Mouse (Mus musculus) kidney, embryonic 15.5 days (tissue): ENCODE data around the gene Bach2. TPM values are rescaled to one million over a fixed set of nuclear protein-coding genes. Genes with fewer than 3 reads are reported as not detected.

Experiments used
- ATAC-seq: fragments of 200-750 bp; cut with Nextera tagmentation; replicated peaks from 2 replicates; pipeline ENCODE4 v1.8.0; 2017; ENCODE audit warnings: moderate TSS enrichment; ENCODE audit not compliant: low FRiP score
- H3K27ac ChIP-seq: fragments of 300-500 bp; sonication (generic); 2 replicates; pipeline ENCODE4 v1.5.1; 2015; ENCODE audit warnings: mild to moderate bottlenecking, inconsistent platforms
- H3K27me3 ChIP-seq: fragments of 300-500 bp; sonication (generic); 2 replicates; pipeline ENCODE4 v1.6.1; 2015; ENCODE audit warnings: inconsistent platforms
- H3K36me3 ChIP-seq: fragments of 300-500 bp; sonication (generic); 2 replicates; pipeline ENCODE4 v1.6.1; 2015; ENCODE audit warnings: inconsistent platforms
- H3K4me1 ChIP-seq: fragments of 300-500 bp; sonication (generic); 2 replicates; pipeline ENCODE4 v1.6.1; 2015; ENCODE audit warnings: inconsistent platforms
- H3K4me2 ChIP-seq: fragments of 300-500 bp; sonication (generic); 2 replicates; pipeline ENCODE4 v1.6.1; 2015; ENCODE audit warnings: moderate library complexity, mild to moderate bottlenecking, inconsistent platforms
- H3K4me3 ChIP-seq: fragments of 300-500 bp; sonication (generic); replicated peaks from 2 replicates; pipeline ENCODE4 v1.5.1; 2015; ENCODE audit warnings: mild to moderate bottlenecking, inconsistent platforms
- H3K9ac ChIP-seq: fragments of 300-500 bp; sonication (generic); 2 replicates; pipeline ENCODE4 v1.6.1; 2015; ENCODE audit warnings: mild to moderate bottlenecking, inconsistent platforms
- H3K9me3 ChIP-seq: fragments of 300-500 bp; sonication (generic); replicated peaks from 2 replicates; pipeline ENCODE4 v1.6.1; 2016; ENCODE audit warnings: inconsistent platforms
- WGBS: fragments of 180-500 bp; shearing (Covaris S2); methylation state at CpG from one replicate; pipeline ENCODE4 v1.1.7; 2015; ENCODE audit warnings: mixed read lengths; 5-methylcytosine and 5-hydroxymethylcytosine counted together
- polyA plus RNA-seq: library from polyadenylated mRNA; unstranded; fragments of >200 nt; fragmentation: Nextera tagmentation; extraction: Ambion mirVana; gene quantifications from 2 replicates; pipeline ENCODE4 v1.2.1, GENCODE M21; 2015

The Bach2 gene
- polyA plus RNA-seq, 1 experiment from 2014 or later, result 8.8 TPM

- no peak overlapping the region for H3K4me3 ChIP-seq
- no peak overlapping the region for H3K4me2 ChIP-seq
- H3K27me3 ChIP-seq, result no peaks in the 10 kb centered on the region
- no peaks in the 10 kb centered on the region for H3K36me3 ChIP-seq
- H3K9me3 ChIP-seq, result no peaks in the 10 kb centered on the region
- ATAC-seq, result no peak
- no peak overlapping the region for H3K27ac ChIP-seq
- WGBS, result 32% methylated on average over 2 of the region's 2 CpGs
- no peak overlapping the region for H3K9ac ChIP-seq
- H3K4me1 ChIP-seq, result peaks cover 44% of the 10 kb centered on the region
Observed at GRCm38 (mm10) chr4:32524282-32524681, 285.7 kb downstream of the Bach2 start.

- peaks cover 39% of the 10 kb centered on the region for H3K4me1 ChIP-seq
Observed at GRCm38 (mm10) chr4:32525000-32525399, 286.4 kb downstream of the Bach2 start.

GRCm38 (mm10) chr4:32526228-32526836 lies 287.7 kb downstream of the Bach2 start:
- Histone ChIP-seq H3K9me3 (no peaks in the 10 kb centered on the region), H3K36me3 (no peaks in the 10 kb centered on the region), H3K4me2 (no peak overlapping the region), H3K4me3 (no peak overlapping the region), H3K27ac (no peak overlapping the region), H3K27me3 (no peaks in the 10 kb centered on the region), H3K9ac (no peak overlapping the region), H3K4me1 (peaks cover 37% of the 10 kb centered on the region)
- no peak for ATAC-seq
- WGBS, result 79% methylated on average over 9 of the region's 9 CpGs

More at GRCm38 (mm10) chr4:32525000-32525399, 286.4 kb downstream of the Bach2 start:
- Histone ChIP-seq H3K27ac (no peak overlapping the region), H3K4me2 (no peak overlapping the region), H3K9me3 (no peaks in the 10 kb centered on the region), H3K4me3 (no peak overlapping the region), H3K9ac (no peak overlapping the region), H3K36me3 (no peaks in the 10 kb centered on the region), H3K27me3 (no peaks in the 10 kb centered on the region)
- 56% methylated on average over 5 of the region's 5 CpGs for WGBS
- no peak for ATAC-seq

- ATAC-seq, result no peak
- Histone ChIP-seq H3K36me3 (no peaks in the 10 kb centered on the region), H3K4me1 (peaks cover 38% of the 10 kb centered on the region), H3K27me3 (no peaks in the 10 kb centered on the region), H3K4me2 (no peak overlapping the region), H3K9me3 (no peaks in the 10 kb centered on the region), H3K9ac (no peak overlapping the region), H3K27ac (no peak overlapping the region), H3K4me3 (no peak overlapping the region)
- WGBS, result 87% methylated on average over 17 of the region's 17 CpGs
Observed at GRCm38 (mm10) chr4:32529443-32529995, 290.9 kb downstream of the Bach2 start.

GRCm38 (mm10) chr4:32530421-32530920 lies 291.9 kb downstream of the Bach2 start:
- H3K4me3 ChIP-seq, result no peak overlapping the region
- peak overlapping the region; percentile 58 for H3K4me2 ChIP-seq
- H3K36me3 ChIP-seq, result no peaks in the 10 kb centered on the region
- ATAC-seq, result no peak
- peaks cover 32% of the 10 kb centered on the region for H3K4me1 ChIP-seq
- H3K9ac ChIP-seq, result no peak overlapping the region
- H3K27me3 ChIP-seq, result no peaks in the 10 kb centered on the region
- WGBS, result 59% methylated on average over 9 of the region's 9 CpGs
- no peaks in the 10 kb centered on the region for H3K9me3 ChIP-seq
- no peak overlapping the region for H3K27ac ChIP-seq

- peak overlapping the region; percentile 58 for H3K4me2 ChIP-seq
- H3K36me3 ChIP-seq, result no peaks in the 10 kb centered on the region
- ATAC-seq, result peak; percentile 86
- H3K27me3 ChIP-seq, result no peaks in the 10 kb centered on the region
- peaks cover 33% of the 10 kb centered on the region for H3K4me1 ChIP-seq
- no peak overlapping the region for H3K9ac ChIP-seq
- H3K4me3 ChIP-seq, result peak overlapping the region; percentile 30
- H3K27ac ChIP-seq, result peak overlapping the region; percentile 14; the same call in 1 of the 2 replicates
- H3K9me3 ChIP-seq, result no peaks in the 10 kb centered on the region
- WGBS, result 14% methylated on average over 28 of the region's 28 CpGs
Observed at GRCm38 (mm10) chr4:32530921-32531846, 292.6 kb downstream of the Bach2 start.

- Histone ChIP-seq H3K9me3 (no peaks in the 10 kb centered on the region), H3K36me3 (no peaks in the 10 kb centered on the region), H3K4me2 (peak overlapping the region; percentile 58), H3K4me3 (no peak overlapping the region), H3K9ac (no peak overlapping the region), H3K27ac (0 out of 2 replicates have a peak overlapping the region, but pooled peaks have one; percentile 14), H3K27me3 (no peaks in the 10 kb centered on the region), H3K4me1 (peaks cover 41% of the 10 kb centered on the region)
- no peak for ATAC-seq
- 67% methylated on average over 8 of the region's 8 CpGs for WGBS
Observed at GRCm38 (mm10) chr4:32532079-32532478, 293.5 kb downstream of the Bach2 start.

- ATAC-seq, result no peak
- H3K9me3 ChIP-seq, result no peaks in the 10 kb centered on the region
- no peak overlapping the region for H3K27ac ChIP-seq
- WGBS, result 67% methylated on average over 7 of the region's 7 CpGs
- H3K4me3 ChIP-seq, result no peak overlapping the region
- H3K4me1 ChIP-seq, result peaks cover 54% of the 10 kb centered on the region
- no peaks in the 10 kb centered on the region for H3K36me3 ChIP-seq
- H3K27me3 ChIP-seq, result no peaks in the 10 kb centered on the region
- H3K9ac ChIP-seq, result no peak overlapping the region
- H3K4me2 ChIP-seq, result no peak overlapping the region
Observed at GRCm38 (mm10) chr4:32533735-32534134, 295.1 kb downstream of the Bach2 start.

GRCm38 (mm10) chr4:32535626-32536025 lies 297.0 kb downstream of the Bach2 start:
- H3K27ac ChIP-seq, result no peak overlapping the region
- WGBS, result 87% methylated on average over 7 of the region's 7 CpGs
- no peak for ATAC-seq

GRCm38 (mm10) chr4:32536870-32537508 lies 298.4 kb downstream of the Bach2 start:
- Histone ChIP-seq H3K9ac (no peak overlapping the region), H3K27ac (no peak overlapping the region), H3K4me1 (peaks cover 41% of the 10 kb centered on the region), H3K9me3 (no peaks in the 10 kb centered on the region), H3K4me2 (no peak overlapping the region), H3K36me3 (no peaks in the 10 kb centered on the region), H3K27me3 (no peaks in the 10 kb centered on the region), H3K4me3 (no peak overlapping the region)
- ATAC-seq, result no peak
- WGBS, result 70% methylated on average over 8 of the region's 8 CpGs

More at GRCm38 (mm10) chr4:32535626-32536025, 297.0 kb downstream of the Bach2 start:
- no peaks in the 10 kb centered on the region for H3K27me3 ChIP-seq
- no peak overlapping the region for H3K9ac ChIP-seq
- H3K4me2 ChIP-seq, result no peak overlapping the region
- H3K4me3 ChIP-seq, result no peak overlapping the region
- peaks cover 54% of the 10 kb centered on the region for H3K4me1 ChIP-seq
- H3K36me3 ChIP-seq, result no peaks in the 10 kb centered on the region
- H3K9me3 ChIP-seq, result no peaks in the 10 kb centered on the region

GRCm38 (mm10) chr4:32538088-32538487 lies 299.5 kb downstream of the Bach2 start:
- Histone ChIP-seq H3K27ac (no peak overlapping the region), H3K9me3 (no peaks in the 10 kb centered on the region), H3K27me3 (no peaks in the 10 kb centered on the region), H3K4me1 (peaks cover 32% of the 10 kb centered on the region), H3K4me3 (no peak overlapping the region), H3K9ac (no peak overlapping the region), H3K4me2 (no peak overlapping the region), H3K36me3 (no peaks in the 10 kb centered on the region)
- ATAC-seq, result peak; percentile 66; the same call in 1 of the 2 replicates
- 20% methylated on average over 5 of the region's 5 CpGs for WGBS
